Mouse (Mus musculus): Measurements from ENCODE around the gene Dab1. TPM values are rescaled to one million over a fixed set of nuclear protein-coding genes. Genes with fewer than 3 reads are reported as not detected.

Dab1 gene
- total RNA-seq, 2 experiments from 2014 or later = not detected

DNA sequence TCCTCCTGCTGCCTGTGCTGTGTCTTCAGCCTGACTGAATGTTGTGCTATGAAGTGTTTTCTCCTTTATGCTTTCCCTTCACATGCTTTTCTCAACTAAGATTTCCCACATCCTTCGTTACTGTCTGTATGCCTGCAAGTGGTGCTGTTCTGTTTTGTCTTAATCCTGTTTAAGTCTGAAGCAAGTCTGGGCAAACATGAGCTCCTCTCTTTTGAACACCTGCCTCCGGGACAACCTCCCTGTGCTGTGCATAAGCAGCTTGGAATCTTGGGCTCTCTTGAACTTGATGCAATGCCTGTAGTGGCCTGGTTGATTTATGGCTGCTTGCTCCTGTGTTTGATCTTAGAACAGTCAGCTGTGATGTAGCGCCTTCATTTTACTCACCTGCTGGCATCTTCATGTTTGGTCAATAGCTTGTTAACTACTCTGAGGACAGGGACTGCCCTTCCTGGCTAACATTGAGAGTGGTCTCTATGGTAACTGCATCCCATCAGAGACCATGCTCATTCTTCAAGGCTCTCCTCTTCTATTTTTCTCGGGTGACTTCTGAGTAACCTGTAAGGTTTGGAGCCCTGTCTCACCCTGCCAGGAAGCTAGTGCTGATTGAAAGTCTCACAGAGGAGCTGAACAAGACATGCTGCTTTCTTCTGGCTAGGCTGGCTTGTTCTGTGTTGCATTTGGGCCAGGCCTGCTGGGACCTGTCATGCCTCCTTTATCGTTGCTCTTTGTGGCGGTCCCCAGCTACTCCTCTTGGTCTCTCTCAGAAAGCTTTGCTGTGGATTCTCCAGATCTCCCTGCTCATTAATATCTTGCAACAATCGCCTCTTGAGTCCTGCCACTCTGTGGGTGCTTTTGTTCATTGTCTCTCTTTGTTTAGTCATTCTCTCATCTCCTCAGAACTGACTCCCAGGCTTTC lies 342.2 kb downstream of the Dab1 start:
- ATAC-seq (replicated peaks; ENCODE audit: poor library complexity) = no peak

DNA sequence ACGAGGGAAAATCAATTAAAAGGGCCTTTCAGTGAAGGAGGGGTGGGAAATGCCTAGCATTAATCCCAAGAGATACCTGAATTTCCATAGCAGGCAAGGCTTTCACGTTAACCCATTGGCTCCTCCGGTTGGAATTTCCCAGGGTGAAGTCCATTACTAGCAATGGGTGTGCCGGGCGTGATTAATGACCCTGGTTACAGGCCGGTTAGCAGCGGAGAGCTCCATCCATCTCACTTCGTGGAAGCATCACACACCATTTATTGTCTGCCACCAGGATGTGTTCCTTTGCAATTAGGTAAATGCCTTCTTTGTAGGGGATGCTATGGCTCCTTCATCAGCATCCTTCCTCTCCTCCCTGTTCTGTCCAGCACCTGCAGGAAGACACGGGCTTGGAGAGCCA lies 350.7 kb downstream of the Dab1 start:
- no peak for ATAC-seq (replicated peaks; ENCODE audit: poor library complexity)

DNA sequence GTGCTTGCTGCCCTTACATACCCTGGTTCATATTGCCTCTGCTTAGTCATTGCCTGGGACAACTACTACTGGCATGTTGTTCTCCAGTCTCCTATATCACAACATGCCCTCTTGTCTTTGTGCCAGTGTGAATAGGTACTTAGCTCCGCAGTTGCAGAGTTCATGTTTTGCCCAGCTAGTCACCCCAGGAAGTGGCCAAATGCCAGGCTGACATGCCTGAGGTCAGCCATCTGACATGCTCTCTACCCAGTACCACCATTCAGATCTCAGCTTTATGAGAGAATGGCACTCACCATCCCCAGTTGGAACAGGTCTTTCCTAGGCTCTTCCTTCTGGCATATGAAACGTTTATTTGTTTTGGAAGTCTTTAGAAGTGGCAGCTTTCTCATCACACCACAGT lies 355.4 kb downstream of the Dab1 start:
- no peak for ATAC-seq (replicated peaks; ENCODE audit: poor library complexity)

DNA sequence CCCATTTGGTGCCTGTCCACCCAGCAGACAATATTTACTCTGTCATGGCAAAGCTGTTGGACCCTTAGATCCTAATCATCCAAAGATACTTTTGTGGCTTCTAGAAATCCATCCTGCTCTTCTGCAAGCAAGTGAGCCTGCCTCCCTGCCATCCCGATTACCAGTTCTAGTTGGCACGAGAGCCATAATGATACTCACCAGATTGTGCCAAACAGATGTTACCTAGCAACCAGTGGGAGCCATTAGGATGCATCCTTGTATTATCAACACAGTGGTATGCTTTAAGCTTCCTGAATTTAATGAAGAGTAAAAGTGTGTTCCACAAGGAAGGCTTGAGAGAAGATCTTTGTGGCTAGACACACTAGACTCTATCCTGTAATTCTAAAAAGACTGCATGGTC lies 355.8 kb downstream of the Dab1 start:
- ATAC-seq (replicated peaks; ENCODE audit: poor library complexity) = no peak

DNA sequence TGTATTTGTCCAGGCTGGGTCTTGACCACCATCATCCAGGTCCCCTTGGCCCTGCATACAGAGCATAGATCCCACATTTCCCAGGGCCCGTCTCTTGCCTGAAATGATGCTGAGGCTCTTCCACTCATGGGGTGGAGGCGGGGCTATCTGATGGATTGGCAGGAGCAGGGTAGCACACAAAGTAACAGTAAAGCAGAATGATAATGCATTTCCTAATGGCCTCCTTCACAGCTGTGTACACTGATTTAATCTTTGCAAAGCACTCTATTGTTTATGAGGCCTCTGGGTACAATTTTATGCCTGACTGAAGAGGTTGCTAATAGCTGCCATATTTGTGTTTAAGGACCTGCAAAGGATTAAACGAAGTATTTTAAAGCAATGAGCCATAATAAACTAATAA lies 374.7 kb downstream of the Dab1 start:
- no peak for ATAC-seq (replicated peaks; ENCODE audit: poor library complexity)

DNA sequence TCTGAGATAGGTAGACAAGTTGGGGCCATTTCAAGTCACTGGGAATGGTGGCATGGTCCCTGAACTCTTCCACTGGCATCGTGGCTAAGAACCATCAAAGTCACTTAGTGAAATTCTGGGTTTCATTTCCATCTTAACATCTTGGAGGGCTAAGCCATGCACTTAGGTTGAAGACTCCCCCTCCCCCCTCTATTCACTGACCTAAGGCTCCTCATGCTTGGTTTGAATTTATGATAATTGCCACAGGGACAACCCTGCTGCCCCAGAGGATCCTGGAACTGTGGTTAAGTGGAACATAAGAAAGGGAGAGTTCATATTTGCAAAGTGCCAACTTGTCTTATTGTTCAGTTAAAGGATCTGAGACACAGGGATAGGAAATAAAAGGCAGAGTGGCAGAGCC lies 375.2 kb downstream of the Dab1 start:
- no peak for ATAC-seq (replicated peaks; ENCODE audit: poor library complexity)

DNA sequence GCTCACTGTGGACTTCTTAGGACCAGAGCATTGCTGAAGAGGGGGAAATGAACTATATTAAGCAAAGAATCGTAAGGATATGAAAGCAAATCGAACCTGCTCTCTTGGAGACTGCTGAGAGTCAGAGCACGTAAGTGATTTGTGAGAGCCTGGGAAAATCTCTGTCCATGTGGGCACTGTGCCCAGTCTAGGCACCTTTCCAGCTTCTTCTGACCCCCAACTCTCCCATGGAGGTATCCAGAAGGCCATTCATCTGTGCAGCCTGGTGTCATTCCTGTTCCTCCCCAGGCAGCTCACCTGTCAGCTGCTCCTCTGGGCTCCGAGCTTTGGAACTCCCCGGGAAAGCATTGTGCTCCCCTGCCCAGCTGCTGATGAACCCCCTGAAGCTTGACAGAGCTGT lies 389.2 kb downstream of the Dab1 start:
- no peak for ATAC-seq (replicated peaks; ENCODE audit: poor library complexity)

DNA sequence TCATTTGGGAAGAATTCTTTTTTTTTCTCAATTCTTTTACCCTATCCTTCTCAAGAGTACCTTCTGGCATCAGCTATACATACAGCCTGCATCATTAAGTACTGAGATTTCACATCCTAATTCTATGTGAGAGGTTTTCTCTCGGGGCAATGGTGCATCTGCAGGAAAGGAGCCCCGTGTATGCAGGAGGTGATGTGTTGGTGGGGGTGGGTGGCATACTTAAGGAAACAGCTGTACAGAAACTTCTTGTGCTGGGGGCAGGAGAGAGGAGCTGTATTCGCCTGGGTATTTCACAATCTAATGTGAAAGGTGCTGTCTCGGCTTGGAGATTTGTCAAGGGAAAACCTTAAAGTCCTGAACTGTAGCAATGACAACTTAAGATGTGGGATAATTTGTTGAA lies 392.5 kb downstream of the Dab1 start:
- no peak for ATAC-seq (replicated peaks; ENCODE audit: poor library complexity)

DNA sequence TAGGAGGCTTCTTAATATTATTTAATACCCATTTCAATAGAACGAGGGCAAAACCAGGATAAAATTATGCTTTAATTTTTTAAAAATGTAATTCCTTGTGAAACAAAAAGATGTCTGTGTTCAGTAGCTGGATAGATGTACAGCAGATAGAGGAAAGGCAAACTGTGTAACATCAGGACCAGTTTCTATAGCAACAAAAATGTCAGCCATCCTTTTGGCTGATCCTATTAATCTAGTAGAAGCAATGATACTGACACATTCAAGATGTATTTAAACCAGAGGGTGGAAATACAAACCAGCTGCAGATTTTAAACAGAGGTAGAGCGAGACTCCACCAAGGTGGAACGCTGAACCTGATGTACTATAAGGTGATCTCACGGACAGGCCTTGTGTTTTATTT lies 393.0 kb downstream of the Dab1 start:
- no peak for ATAC-seq (replicated peaks; ENCODE audit: poor library complexity)

DNA sequence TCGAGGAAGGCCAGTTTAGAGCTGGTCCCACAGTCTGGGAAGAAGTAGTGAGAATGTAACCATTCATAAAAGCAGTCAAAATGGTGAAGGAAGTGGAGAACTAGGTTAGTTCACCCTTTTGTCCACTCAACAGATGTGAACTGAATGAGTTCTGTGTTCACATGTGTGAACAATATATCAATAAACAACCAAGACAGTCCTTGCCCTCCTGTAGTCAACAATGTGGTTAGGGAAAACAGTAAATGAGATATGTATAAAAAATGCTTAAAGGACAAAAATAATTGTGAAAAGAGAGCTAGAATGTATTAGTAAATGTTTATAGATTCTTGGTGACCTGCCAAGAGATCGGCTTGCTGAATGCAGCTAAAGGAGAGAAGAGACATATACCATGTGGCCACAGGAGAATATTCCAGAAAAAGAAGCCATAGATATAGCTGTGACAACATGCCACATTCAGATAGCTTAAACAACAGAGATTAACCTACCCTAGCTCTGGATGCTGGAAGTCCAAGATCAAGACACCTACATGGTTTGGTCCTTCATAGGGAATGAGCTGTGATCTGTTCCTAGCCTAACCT lies 406.0 kb downstream of the Dab1 start:
- ATAC-seq (replicated peaks; ENCODE audit: poor library complexity) = no peak

DNA sequence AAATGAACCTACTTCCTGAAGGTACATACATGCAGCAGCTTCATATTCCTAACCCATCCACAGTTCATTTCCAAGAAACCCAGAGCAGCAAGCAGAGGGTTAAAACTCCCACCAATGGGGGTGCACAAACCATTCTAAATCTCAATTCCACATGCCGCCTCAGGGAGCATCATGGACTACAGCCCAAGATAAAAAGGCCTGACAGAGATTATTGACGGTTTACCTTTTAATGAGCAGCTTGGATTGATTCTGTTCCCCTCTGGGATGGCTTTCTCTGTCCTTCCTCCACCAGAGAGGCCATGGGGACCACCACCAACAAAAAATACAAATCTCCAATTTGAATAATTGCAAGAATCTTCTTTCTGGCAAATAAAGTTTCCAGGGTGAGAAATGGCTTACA lies 407.7 kb downstream of the Dab1 start:
- ATAC-seq (replicated peaks; ENCODE audit: poor library complexity) = no peak

DNA sequence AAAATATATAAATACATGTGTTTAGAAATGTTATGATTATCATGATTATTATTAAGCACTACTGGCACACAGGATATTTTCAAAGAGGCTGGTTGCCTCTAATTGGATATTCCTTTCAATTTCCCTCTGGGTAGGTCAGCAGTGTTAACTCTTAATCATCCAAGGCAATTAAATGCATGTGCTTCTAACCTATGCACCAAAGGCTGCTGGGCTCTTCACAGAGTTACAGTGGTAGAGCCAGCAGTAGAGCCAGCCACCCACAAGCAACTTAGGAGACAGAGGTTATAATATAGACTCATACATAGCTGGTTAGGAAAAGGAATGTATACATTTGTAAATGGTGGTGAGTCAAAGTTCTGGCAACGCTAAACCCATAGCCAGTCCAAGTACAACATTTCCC lies 408.1 kb downstream of the Dab1 start:
- no peak for ATAC-seq (replicated peaks; ENCODE audit: poor library complexity)

DNA sequence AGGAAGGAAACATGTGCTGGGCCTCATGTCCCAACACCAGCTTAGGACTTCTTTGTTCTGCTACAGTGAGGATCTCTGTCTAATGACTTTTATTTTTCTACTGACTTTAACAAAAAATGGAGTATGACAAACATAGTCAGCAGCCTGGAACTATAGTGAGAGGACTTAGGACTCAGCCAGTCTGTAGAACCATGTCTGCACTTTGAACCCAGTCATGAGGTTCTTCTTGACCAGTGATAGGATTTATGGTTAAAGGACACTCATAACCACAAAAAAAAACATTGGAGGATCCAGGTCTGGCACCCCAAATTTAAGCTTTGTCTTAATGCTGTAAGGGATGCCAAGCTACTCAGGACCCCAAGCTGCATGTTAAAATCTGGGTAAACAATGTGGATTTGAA lies 416.9 kb downstream of the Dab1 start:
- ATAC-seq (replicated peaks; ENCODE audit: poor library complexity) = no peak

DNA sequence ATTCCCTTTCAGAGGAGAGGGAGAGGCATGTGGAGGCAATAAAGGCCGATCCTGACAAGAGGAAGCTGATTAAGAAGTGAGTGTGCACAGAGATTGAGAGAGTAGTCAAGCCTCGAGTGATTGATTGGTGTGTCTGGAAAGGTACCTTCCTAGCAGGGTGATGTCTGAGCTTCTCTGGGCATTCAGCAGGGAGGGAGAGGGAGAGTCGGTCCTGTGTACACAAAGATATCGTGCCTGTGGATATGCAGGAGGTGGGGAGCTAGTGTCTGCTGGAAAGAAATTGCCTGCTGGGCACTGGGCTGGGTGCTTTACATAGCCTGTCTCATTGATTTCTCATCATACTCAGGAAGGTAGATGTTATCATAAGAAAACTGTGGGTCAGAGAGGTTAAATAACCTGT lies 420.4 kb downstream of the Dab1 start:
- no peak for ATAC-seq (replicated peaks; ENCODE audit: poor library complexity)

DNA sequence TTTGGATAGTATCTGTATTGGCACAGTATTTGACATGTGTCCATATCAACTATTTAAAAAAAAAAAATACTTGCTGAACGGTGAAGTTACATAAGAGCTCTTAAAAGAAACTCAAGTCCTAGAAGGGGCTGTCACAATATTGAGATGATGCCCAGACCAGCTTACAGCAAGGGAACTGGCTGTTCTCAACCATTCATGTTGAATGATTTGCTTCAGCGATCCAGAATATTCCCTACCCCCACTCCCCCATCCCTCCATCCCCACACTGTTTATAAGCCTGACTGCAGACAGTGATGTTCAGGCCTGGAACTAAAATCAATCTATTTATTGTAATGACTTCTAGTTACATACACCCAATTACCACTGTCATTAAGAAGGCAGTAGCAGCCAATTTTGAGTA lies 424.3 kb downstream of the Dab1 start:
- no peak for ATAC-seq (replicated peaks; ENCODE audit: poor library complexity)

DNA sequence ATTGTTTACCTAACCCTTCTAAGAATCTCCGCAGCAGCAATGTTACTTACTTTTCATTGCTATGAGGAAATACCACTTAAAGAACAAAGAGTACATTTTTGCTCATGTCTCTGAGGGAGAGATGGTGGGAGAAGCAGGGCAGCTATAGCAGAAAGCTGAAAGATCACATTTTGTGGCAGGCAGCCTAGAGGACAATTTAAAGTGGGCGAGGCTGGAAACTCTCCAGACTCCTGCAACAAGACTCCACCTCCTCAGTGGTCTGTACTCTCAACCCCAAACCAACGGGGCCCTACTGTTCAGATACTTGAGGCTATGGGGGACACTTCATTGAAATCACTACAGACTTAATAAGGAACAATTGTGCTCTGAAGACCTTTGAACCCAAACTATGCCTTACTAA lies 425.5 kb downstream of the Dab1 start:
- no peak for ATAC-seq (replicated peaks; ENCODE audit: poor library complexity)

DNA sequence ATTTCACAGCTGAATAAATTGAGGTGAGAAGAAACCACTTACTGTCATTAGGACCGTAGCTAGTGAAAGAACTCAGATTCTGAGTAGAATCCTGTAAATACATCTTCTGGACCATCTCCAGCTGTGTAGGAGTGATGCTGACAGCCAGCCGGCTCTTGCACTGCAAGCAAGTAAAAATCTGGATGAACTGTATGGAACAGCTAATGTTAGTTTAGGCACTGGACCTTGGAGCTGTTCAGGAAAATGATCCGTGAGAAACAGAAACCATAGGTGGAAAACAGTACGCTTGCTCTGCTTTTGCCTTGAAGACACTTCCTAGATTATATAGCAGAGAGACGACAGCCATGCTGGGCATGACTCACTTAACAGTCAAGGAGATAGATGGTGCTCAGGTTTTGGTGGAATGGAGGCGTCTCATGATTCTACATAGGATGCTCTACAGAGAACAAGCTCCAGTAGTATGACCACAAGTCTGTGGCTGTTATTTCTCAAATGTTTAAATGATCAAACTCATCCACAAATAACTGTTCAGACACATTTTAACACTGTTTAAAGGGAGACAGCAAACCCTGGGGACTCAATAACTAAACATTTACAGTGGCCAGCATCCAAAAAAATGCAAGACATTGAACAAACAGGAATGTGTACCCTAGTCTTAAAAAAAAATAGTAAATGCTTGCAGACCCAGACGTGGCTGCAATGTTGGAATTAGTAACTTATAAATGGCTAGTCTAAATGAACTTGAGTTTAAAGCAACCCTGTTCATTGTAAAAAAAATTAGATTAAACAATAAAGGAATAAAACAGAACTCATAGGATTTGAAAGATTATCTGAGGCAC lies 429.0 kb downstream of the Dab1 start:
- no peak for ATAC-seq (replicated peaks; ENCODE audit: poor library complexity)

DNA sequence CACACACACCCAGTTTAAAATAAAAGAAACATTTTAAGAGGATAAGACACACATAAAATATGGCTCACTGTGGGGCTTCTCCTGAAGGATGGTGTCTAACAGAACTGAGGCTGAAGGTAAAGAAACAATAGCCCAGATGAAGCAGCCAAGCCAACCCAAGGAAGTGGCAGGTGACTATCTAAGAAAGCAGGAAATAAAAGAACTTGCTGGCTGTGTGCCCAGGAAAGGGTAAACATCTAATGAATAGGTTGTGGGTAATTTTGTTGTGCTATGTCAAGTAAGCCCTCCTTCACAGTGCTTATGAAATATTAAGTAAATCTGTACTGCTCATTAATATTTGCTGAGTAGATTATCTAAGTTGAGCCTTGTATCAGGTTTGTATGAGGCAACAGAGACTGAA lies 438.0 kb downstream of the Dab1 start:
- ATAC-seq (replicated peaks; ENCODE audit: poor library complexity) = no peak

DNA sequence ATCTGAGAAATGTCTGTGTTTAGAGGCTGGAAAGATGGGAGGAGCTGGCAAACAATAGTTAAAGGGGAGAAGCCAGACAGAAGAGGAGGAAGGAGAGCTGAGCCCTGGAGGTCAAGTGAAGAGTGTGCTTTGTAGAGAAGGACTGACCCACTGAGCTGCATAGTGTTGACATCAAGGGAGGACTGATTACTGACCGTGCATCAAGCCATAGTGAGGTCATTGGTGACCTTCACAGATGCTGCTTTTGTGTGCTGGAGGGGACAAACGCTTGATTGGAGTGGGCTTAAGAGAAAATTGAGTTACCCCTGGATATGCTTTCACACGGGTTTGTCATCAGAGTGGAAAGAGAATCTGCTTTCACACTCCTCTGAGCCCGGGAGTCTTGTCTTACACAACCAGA lies 440.4 kb downstream of the Dab1 start:
- no peak for ATAC-seq (replicated peaks; ENCODE audit: poor library complexity)

DNA sequence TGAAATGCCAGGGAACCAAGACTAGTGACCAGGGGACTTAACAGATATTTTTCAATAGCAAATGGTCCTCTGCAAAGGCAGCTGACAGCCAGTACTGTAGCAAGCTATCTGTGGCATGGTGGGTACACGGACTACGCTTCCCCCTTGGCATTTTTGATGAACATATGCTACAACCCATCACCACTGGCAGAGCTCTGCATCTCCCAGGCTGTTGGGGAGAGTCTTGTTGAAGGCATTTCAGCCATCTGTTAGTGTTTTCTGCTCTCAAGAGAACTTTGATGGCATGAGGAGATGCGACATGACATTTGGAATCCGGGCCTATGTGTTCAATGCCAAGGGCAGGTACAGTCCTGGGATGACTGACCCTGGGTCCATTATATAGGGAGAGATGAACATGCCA lies 443.2 kb downstream of the Dab1 start:
- ATAC-seq (replicated peaks; ENCODE audit: poor library complexity) = no peak

DNA sequence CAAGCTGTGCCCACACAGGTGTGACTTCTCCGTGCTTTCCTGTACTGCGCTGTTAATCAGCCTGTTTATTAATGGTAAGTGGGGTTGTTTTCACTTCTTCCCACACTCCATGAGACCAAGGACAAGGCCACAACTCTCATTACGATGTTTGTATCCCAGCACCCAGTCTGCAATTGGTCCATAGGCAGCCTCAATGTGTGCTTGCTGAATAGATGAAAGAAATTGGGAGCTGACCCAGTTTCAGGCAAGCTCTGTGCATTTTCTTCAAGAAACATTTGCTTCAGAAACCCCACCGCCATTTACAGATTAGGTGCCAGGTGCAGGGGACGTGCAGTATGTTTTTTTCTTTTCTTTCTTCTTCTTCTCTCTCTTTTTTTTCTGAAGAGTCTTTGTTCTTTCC lies 447.7 kb downstream of the Dab1 start:
- no peak for ATAC-seq (replicated peaks; ENCODE audit: poor library complexity)

DNA sequence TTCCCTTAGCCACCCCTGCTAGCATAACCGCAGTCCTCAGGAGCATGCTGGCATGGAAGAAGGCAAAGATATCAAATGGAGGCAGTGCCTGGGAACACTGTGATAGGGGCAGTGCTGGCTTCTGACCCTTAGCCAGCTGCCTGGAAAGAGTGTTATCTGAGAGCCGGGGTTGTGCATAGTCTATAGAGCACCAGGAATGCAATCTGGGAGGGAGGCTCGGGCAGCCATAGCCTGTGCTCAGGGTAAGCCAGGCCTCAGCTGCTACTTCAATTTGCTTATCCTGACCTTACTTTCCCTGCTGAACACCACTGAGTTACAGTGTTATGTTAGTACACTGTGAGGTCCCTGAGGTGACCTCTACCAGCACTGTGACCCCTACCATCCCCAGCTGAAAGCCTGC lies 448.6 kb downstream of the Dab1 start:
- ATAC-seq (replicated peaks; ENCODE audit: poor library complexity) = no peak
